Mouse (Mus musculus) midbrain, embryonic 11.5 days (tissue): ENCODE results near the gene Defb20. TPM values are rescaled to one million over a fixed set of nuclear protein-coding genes. Genes with fewer than 3 reads are reported as not detected.

Experiments
- ATAC-seq: fragments of 200-750 bp; cut with Nextera tagmentation; 2 replicates; pipeline ENCODE4 v1.8.0; 2017; ENCODE audit warnings: moderate TSS enrichment, moderate library complexity; ENCODE audit not compliant: low FRiP score
- DNase-seq: peaks from one replicate; pipeline ENCODE4 v3.0.0; 2015; ENCODE audit warnings: low spot score; ENCODE audit errors: missing footprints
- H3K27ac ChIP-seq: fragments of 300-500 bp; sonication (generic); 2 replicates; pipeline ENCODE4 v1.5.1; 2014; ENCODE audit warnings: low read depth, low read length
- H3K27me3 ChIP-seq: fragments of 300-500 bp; sonication (generic); 2 replicates; pipeline ENCODE4 v1.6.1; 2014; ENCODE audit warnings: mild to moderate bottlenecking, low read length, moderate library complexity, mixed read lengths; ENCODE audit not compliant: control insufficient read depth, insufficient read depth
- H3K36me3 ChIP-seq: fragments of 300-500 bp; sonication (generic); 2 replicates; pipeline ENCODE4 v1.6.1; 2014; ENCODE audit warnings: mild to moderate bottlenecking, low read length, moderate library complexity, mixed read lengths; ENCODE audit not compliant: control insufficient read depth, insufficient read depth
- H3K4me1 ChIP-seq: fragments of 300-500 bp; sonication (generic); 2 replicates; pipeline ENCODE4 v1.6.1; 2014; ENCODE audit warnings: low read length; ENCODE audit not compliant: control insufficient read depth, insufficient read depth
- H3K4me2 ChIP-seq: fragments of 300-500 bp; sonication (generic); 2 replicates; pipeline ENCODE4 v1.6.1; 2014; ENCODE audit warnings: mild to moderate bottlenecking, moderate library complexity
- H3K4me3 ChIP-seq: fragments of 300-500 bp; sonication (generic); 2 replicates; pipeline ENCODE4 v1.5.1; 2014; ENCODE audit warnings: low read depth, low read length
- H3K9ac ChIP-seq: fragments of 300-500 bp; sonication (generic); 2 replicates; pipeline ENCODE4 v1.6.1; 2014; ENCODE audit warnings: low read length
- H3K9me3 ChIP-seq: fragments of 300-500 bp; sonication (generic); 2 replicates; pipeline ENCODE4 v1.6.1; 2016; ENCODE audit warnings: low read length; ENCODE audit not compliant: control insufficient read depth
- WGBS: fragments of 180-500 bp; shearing (Covaris S2); extraction: QIAGEN DNeasy Blood & Tissue Kit; methylation state at CpG from one replicate; pipeline ENCODE4 v1.1.7; 2014; 5-methylcytosine and 5-hydroxymethylcytosine counted together
- polyA plus RNA-seq: library from polyadenylated mRNA; unstranded; fragments of >200 nt; fragmentation: Nextera tagmentation; extraction: Ambion mirVana; gene quantifications from 2 replicates; pipeline ENCODE4 v1.2.1, GENCODE M21; 2014

The Defb20 gene
- polyA plus RNA-seq, 1 experiment from 2014 or later = not detected

DNA sequence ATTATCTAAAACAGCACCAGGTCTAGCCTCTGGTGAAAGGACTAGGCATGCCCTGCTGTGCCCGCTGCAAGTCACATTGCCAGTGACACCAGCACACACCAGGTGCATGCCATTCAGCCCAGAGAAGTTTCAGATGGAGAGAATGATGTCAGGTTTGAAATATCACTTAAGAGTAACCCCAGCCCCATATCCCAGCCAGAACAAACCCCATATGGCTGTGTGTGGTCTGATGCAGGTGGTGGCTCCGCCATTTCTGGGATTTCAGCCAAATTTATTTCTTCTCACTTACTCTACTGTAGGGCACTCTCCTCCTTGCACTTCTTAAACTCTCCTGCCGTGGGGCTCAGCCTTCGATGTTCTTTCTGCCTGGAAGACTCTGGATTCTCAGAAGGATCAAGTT is 39.2 kb downstream of the Defb20 start:
- H3K9me3 ChIP-seq = no peaks in the 10 kb centered on the region
- H3K9ac ChIP-seq = no peak overlapping the region
- H3K27ac ChIP-seq = no peak overlapping the region
- H3K36me3 ChIP-seq = no peaks in the 10 kb centered on the region
- H3K4me1 ChIP-seq = no peaks in the 10 kb centered on the region
- H3K4me3 ChIP-seq = no peak overlapping the region
- 85% methylated on average over 4 of the region's 4 CpGs for WGBS
- no peaks in the 10 kb centered on the region for H3K27me3 ChIP-seq
- no peak for DNase-seq
- no peak for ATAC-seq
- no peak overlapping the region for H3K4me2 ChIP-seq

DNA sequence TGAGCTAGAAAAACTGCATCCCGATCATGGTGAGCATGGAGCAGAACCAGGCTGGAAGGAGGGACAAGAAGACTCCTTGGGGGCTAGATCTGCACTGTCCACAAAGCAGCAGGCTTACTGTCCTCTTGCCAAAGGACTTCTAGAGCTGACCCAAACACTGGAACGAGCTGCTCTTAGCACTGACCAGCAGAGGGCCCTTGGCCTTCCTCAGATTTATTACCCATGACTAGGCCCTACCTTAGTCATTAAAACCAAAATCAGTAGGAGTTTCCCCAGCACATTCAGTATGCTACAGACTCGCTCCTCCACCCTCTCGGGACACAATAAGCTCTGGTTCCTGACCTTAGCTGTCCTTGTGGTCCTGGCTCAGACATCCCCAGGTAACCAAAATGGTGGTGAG is 41.1 kb downstream of the Defb20 start, which contains the start of gene Defb28:
Gene Defb28, plus strand, starts transcription at position 275 of the 400 bp plus-strand sequence.
- DNase-seq = no peak
- H3K27ac ChIP-seq = no peak within 1 kb of the TSS

More for the DNA sequence above, 41.1 kb downstream of the Defb20 start, which contains the start of gene Defb28:
- H3K4me2 ChIP-seq = no peak within 1 kb of the TSS
- 80% methylated on average over 4 of the region's 4 CpGs for WGBS
- ATAC-seq = no peak
- H3K4me3 ChIP-seq = no peak within 1 kb of the TSS
- H3K4me1 ChIP-seq = no peaks in the 10 kb centered on the region
- no peaks in the 10 kb centered on the region for H3K36me3 ChIP-seq
- H3K9me3 ChIP-seq = no peaks in the 10 kb centered on the region
- H3K9ac ChIP-seq = no peak within 1 kb of the TSS
- H3K27me3 ChIP-seq = no peaks in the 10 kb centered on the region

Other genes starting within 250 kb of the Defb20 start
- gene Tbc1d20, start 183.2 kb upstream of the Defb20 start, polyA plus RNA-seq = 24.2 and 25.0 TPM in 2 replicates
- 62.0 and 70.1 TPM in 2 replicates for gene Rbck1, start 144.4 kb upstream of the Defb20 start, polyA plus RNA-seq
- gene Trib3, start 133.0 kb upstream of the Defb20 start, polyA plus RNA-seq = 1.1 and 1.2 TPM in 2 replicates
- gene Nrsn2, start 100.4 kb upstream of the Defb20 start, polyA plus RNA-seq = 5.3 and 6.2 TPM in 2 replicates
- gene Sox12, start 79.0 kb upstream of the Defb20 start, polyA plus RNA-seq = 16.9 and 17.8 TPM in 2 replicates
- gene Zcchc3, start 62.0 kb upstream of the Defb20 start, polyA plus RNA-seq = 52.0 and 55.0 TPM in 2 replicates
- 0.40 and 0.93 TPM in 2 replicates for gene 6820408C15Rik, start 61.5 kb upstream of the Defb20 start, polyA plus RNA-seq
- not detected in 2 replicates for gene Defb23, start 12.4 kb upstream of the Defb20 start, polyA plus RNA-seq
- not detected in 2 replicates for gene Defb22, start 13.1 kb downstream of the Defb20 start, polyA plus RNA-seq
- not detected in 2 replicates for gene Defb26, start 34.6 kb downstream of the Defb20 start, polyA plus RNA-seq
- gene Defb28, start 41.2 kb downstream of the Defb20 start, polyA plus RNA-seq = not detected in 2 replicates
- not detected in 2 replicates for gene Defb29, start 63.0 kb downstream of the Defb20 start, polyA plus RNA-seq
- not detected in 2 replicates for gene Gm17416, start 92.3 kb downstream of the Defb20 start, polyA plus RNA-seq
- gene Defb21, start 95.7 kb downstream of the Defb20 start, polyA plus RNA-seq = not detected in 2 replicates
- not detected in 2 replicates for gene Defb19, start 103.2 kb downstream of the Defb20 start, polyA plus RNA-seq
- not detected in 2 replicates for gene Defb45, start 122.3 kb downstream of the Defb20 start, polyA plus RNA-seq
- not detected in 2 replicates for gene Defb36, start 127.3 kb downstream of the Defb20 start, polyA plus RNA-seq
- gene Defb25, start 146.0 kb downstream of the Defb20 start, polyA plus RNA-seq = not detected in 2 replicates
- gene Rem1, start 149.9 kb downstream of the Defb20 start, polyA plus RNA-seq = 0.18 and 0.22 TPM in 2 replicates
- gene H13, start 192.4 kb downstream of the Defb20 start, polyA plus RNA-seq = 117 and 119 TPM in 2 replicates
- 43.4 and 48.6 TPM in 2 replicates for gene Mcts2, start 210.0 kb downstream of the Defb20 start, polyA plus RNA-seq